Mouse (Mus musculus) forebrain, embryonic 10.5 days (tissue): ENCODE data around the gene E2f8. TPM values are rescaled to one million over a fixed set of nuclear protein-coding genes. Genes with fewer than 3 reads are reported as not detected.

Source experiments
- DNase-seq: peaks from one replicate; pipeline ENCODE4 v3.0.0-alpha.2; 2017; ENCODE audit warnings: low spot score; ENCODE audit errors: extremely low spot score
- H3K27ac ChIP-seq: fragments of 300-500 bp; sonication (generic); 2 replicates; pipeline ENCODE4 v1.5.1; 2016; ENCODE audit warnings: mild to moderate bottlenecking
- H3K27me3 ChIP-seq: fragments of 300-500 bp; sonication (generic); 2 replicates; pipeline ENCODE4 v1.6.1; 2016; ENCODE audit warnings: mild to moderate bottlenecking; ENCODE audit not compliant: poor library complexity, severe bottlenecking
- H3K36me3 ChIP-seq: fragments of 300-500 bp; sonication (generic); replicated peaks from 2 replicates; pipeline ENCODE4 v1.6.1; 2016; ENCODE audit warnings: mild to moderate bottlenecking, moderate library complexity
- H3K4me1 ChIP-seq: fragments of 300-500 bp; sonication (generic); 2 replicates; pipeline ENCODE4 v1.6.1; 2016
- H3K4me3 ChIP-seq: fragments of 300-500 bp; sonication (generic); 2 replicates; pipeline ENCODE4 v1.5.1; 2016; ENCODE audit warnings: mild to moderate bottlenecking, moderate library complexity
- H3K9me3 ChIP-seq: fragments of 300-500 bp; sonication (generic); 2 replicates; pipeline ENCODE4 v1.6.1; 2016; ENCODE audit warnings: mild to moderate bottlenecking, moderate library complexity
- whole genome bisulfite sequencing: fragments of 180-500 bp; shearing (Covaris S2); methylation state at CpG from one replicate; pipeline ENCODE4 v1.1.7; 2016; 5-methylcytosine and 5-hydroxymethylcytosine counted together
- polyA plus RNA-seq: library from polyadenylated mRNA; unstranded; fragments of >200 nt; fragmentation: Nextera tagmentation; extraction: Ambion mirVana; gene quantifications from 2 replicates; pipeline ENCODE4 v1.2.1, GENCODE M21; 2016

Gene E2f8
- polyA plus RNA-seq, 1 experiment from 2014 or later: 19.3 TPM

DNA sequence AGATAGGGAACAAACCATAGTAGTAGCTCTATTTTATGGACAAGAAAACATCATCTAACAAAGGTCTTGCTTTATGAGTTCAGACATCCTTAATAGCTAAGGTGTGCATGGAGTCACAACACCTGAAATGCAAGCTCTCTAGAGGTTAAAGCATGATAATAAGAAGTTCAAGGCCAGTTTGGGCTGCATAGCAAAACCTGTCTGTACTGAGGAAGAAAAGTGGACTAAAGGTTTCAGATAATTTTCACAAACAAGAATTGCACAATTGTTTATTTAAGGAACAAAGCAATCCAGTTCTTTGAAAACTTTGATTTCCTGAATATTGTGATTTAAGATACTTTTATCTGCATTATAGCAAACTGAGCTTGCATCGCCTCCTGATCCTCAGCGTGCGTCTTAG, 57.8 kb downstream of the E2f8 start:
- no peaks in the 10 kb centered on the region for H3K27me3 ChIP-seq
- H3K4me3 ChIP-seq: no peak overlapping the region
- 95% methylated on average over 3 of the region's 3 CpGs for WGBS
- no peaks in the 10 kb centered on the region for H3K9me3 ChIP-seq
- H3K27ac ChIP-seq: no peak overlapping the region
- no peaks in the 10 kb centered on the region for H3K4me1 ChIP-seq
- DNase-seq: no peak
- peaks cover 90% of the 10 kb centered on the region for H3K36me3 ChIP-seq

DNA sequence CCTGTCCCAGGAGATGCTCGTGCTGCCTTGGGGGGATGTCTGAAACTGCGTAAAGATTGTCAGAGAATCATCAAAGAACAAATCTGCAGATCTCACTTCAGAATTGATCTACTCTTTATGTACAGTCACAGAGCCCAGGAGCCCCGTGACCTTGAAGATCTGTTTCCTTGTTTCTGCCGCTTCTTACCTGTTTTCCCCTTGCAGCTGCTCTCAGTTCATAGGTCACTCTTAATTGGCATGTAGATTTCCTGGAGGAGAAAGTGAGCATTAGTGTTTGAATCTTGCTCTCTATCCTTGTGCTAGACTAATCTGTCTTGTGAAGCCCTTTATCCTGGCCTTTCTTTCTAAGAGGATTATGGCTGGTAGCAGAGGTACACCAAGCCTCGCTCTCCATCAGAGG, 59.7 kb downstream of the E2f8 start:
- H3K9me3 ChIP-seq: no peaks in the 10 kb centered on the region
- no peak overlapping the region for H3K27ac ChIP-seq
- no peak for DNase-seq
- H3K27me3 ChIP-seq: no peaks in the 10 kb centered on the region
- H3K36me3 ChIP-seq: peaks cover 95% of the 10 kb centered on the region
- H3K4me3 ChIP-seq: no peak overlapping the region
- H3K4me1 ChIP-seq: no peaks in the 10 kb centered on the region
- 72% methylated on average over 5 of the region's 5 CpGs for WGBS

Other genes starting within 250 kb of the E2f8 start
- gene Mrgprb3, start 237.8 kb downstream of the E2f8 start, polyA plus RNA-seq: not detected in 2 replicates
- 29.2 and 33.4 TPM in 2 replicates for gene Zdhhc13, start 92.6 kb downstream of the E2f8 start, polyA plus RNA-seq
- 0.31 TPM in 1 of 2 replicates, not detected in the other for gene Csrp3, start 33.6 kb downstream of the E2f8 start, polyA plus RNA-seq
- gene Nav2, start 27.1 kb upstream of the E2f8 start, polyA plus RNA-seq: 4.5 and 6.1 TPM in 2 replicates